Mouse (Mus musculus) embryonic fibroblast, embryonic 13.5 days (primary cell): ENCODE measurements around the gene Haus3.

ENCODE experiments used
- CTCF ChIP-seq: IDR thresholded peaks from 2 replicates; pipeline ENCODE4 v1.5.1; 2011; ENCODE audit warnings: mild to moderate bottlenecking, control low read depth, low read length, moderate library complexity, borderline replicate concordance; ENCODE audit not compliant: insufficient read depth
- POLR2A ChIP-seq: IDR thresholded peaks from 2 replicates; pipeline ENCODE4 v1.6.1; 2011; ENCODE audit warnings: low read depth, mild to moderate bottlenecking, control low read depth, low read length, moderate library complexity

GRCm38 (mm10) chr5:34191021-34191420 is 21.7 kb upstream of the Haus3 start:
- TF ChIP-seq CTCF (no peak), POLR2A (no peak)
